Comparison of ENCODE assay signal across 14 mouse cellular contexts in genomic region chr7:29123531-29124358, GRCm38 (mm10). TPM values are rescaled to one million over a fixed set of nuclear protein-coding genes. Genes with fewer than 3 reads are reported as not detected.
DNase-seq lines count a peak whose midpoint lies in the region; ATAC-seq and TF ChIP-seq lines count a peak whose summit lies in the region.
"Had no signal": no experiment of that assay in that cellular context is flagged by ENCODE, and none has a peak within 500 bp of the region (broad histone marks: within the 10 kb centered on the region; RNA-seq: fewer than 3 reads in every experiment).

No protein-coding gene starts in this region.

- no peak overlapping the region; the same call in 1 of the 2 replicates for H3K4me2 ChIP-seq in lung, embryonic 14.5 days
- H3K4me2 ChIP-seq in embryonic facial prominence, embryonic 14.5 days (ENCODE audit: low read depth, low read length), result peak overlapping the region; percentile 90
- H3K4me2 ChIP-seq in intestine, embryonic 16.5 days (ENCODE audit: low read depth, low read length), result peak overlapping the region; percentile 95; the same call in 1 of the 2 replicates
- H3K4me2 ChIP-seq in stomach, embryonic 14.5 days (replicated peaks; ENCODE audit: low read depth, low read length), result peak overlapping the region; percentile 78; the same call in 1 of the 2 replicates

- TF ChIP-seq CTCF in lung, embryonic 14.5 days (IDR thresholded peaks at IDR 0.05; ENCODE audit: low read depth), result no peak
- TF ChIP-seq CTCF in lung, adult 2 months (IDR thresholded peaks at IDR 0.05; ENCODE audit: insufficient read depth, low read length), result no peak

- no peak overlapping the region for H3K9ac ChIP-seq in lung, embryonic 14.5 days
- no peak overlapping the region for H3K9ac ChIP-seq in embryonic facial prominence, embryonic 14.5 days (ENCODE audit: low read depth, low read length)
- no peak overlapping the region for H3K9ac ChIP-seq in intestine, embryonic 16.5 days (ENCODE audit: low read depth, low read length)
- H3K9ac ChIP-seq in stomach, embryonic 14.5 days (replicated peaks; ENCODE audit: low read depth, low read length), result no peak overlapping the region

- TF ChIP-seq POLR2A in lung, adult 2 months (IDR thresholded peaks at IDR 0.05; ENCODE audit: borderline replicate concordance, extremely low read depth, low read depth, low read length), result no peak

- no peaks in the 10 kb centered on the region for H3K4me1 ChIP-seq in lung, embryonic 14.5 days (ENCODE audit: insufficient read depth)
- H3K4me1 ChIP-seq in lung, adult 2 months (ENCODE audit: control insufficient read depth, insufficient read depth, low read length), result no peaks in the 10 kb centered on the region
- H3K4me1 ChIP-seq in embryonic facial prominence, embryonic 14.5 days (ENCODE audit: control insufficient read depth, insufficient read depth, low read length), result 0 out of 2 replicates have a peak, but pooled peaks cover 12% of the 10 kb centered on the region
- H3K4me1 ChIP-seq in intestine, embryonic 16.5 days (ENCODE audit: control insufficient read depth, insufficient read depth, low read length), result peaks cover 20% of the 10 kb centered on the region
- H3K4me1 ChIP-seq in stomach, embryonic 14.5 days (ENCODE audit: control insufficient read depth, insufficient read depth, low read length), result peaks cover 16% of the 10 kb centered on the region; the same call in 1 of the 2 replicates

- 44% methylated on average over 5 of the region's 5 CpGs for WGBS in lung, embryonic 14.5 days
- WGBS in lung, adult 2 months, result 45% methylated on average over 5 of the region's 5 CpGs
- 38% methylated on average over 5 of the region's 5 CpGs for WGBS in embryonic facial prominence, embryonic 14.5 days
- 43% methylated on average over 5 of the region's 5 CpGs for WGBS in intestine, embryonic 16.5 days
- WGBS in stomach, embryonic 14.5 days, result 47% methylated on average over 5 of the region's 5 CpGs

- no peaks in the 10 kb centered on the region for H3K27me3 ChIP-seq in lung, embryonic 14.5 days (ENCODE audit: insufficient read depth, low read length)
- no peaks in the 10 kb centered on the region for H3K27me3 ChIP-seq in embryonic facial prominence, embryonic 14.5 days (replicated peaks; ENCODE audit: control insufficient read depth, insufficient read depth, low read length)
- H3K27me3 ChIP-seq in intestine, embryonic 16.5 days (replicated peaks; ENCODE audit: control insufficient read depth, insufficient read depth, low read length), result no peaks in the 10 kb centered on the region
- no peaks in the 10 kb centered on the region for H3K27me3 ChIP-seq in stomach, embryonic 14.5 days (ENCODE audit: control insufficient read depth, insufficient read depth, low read length)
- H3K27me3 ChIP-seq: forebrain, embryonic 15.5 days had no signal

- DNase-seq in lung, embryonic 14.5 days, result no peak
- DNase-seq in lung, adult 2 months, result no peak
- DNase-seq in embryonic facial prominence, embryonic 14.5 days (ENCODE audit: low spot score), result peak; percentile 82
- no peak for DNase-seq in cerebellum, adult 9-10 months
- DNase-seq in layer of hippocampus, adult 11-12 months (ENCODE audit: low spot score), result no peak
- DNase-seq: adrenal gland, postnatal 36 days; cerebellum, adult 8-10 months; heart, postnatal 10 days; kidney, postnatal 10 days; liver, embryonic 13.5 days had no signal

- peak; percentile 29; the same call in 1 of the 2 replicates for ATAC-seq in lung, embryonic 14.5 days (ENCODE audit: insufficient read depth)
- ATAC-seq in embryonic facial prominence, embryonic 14.5 days (ENCODE audit: low read depth), result peak; percentile 88
- ATAC-seq in intestine, embryonic 16.5 days, result peak; percentile 41
- ATAC-seq in stomach, embryonic 14.5 days (ENCODE audit: insufficient number of reproducible peaks, insufficient read depth, low FRiP score, low read depth), result no peak
- ATAC-seq: forebrain, embryonic 15.5 days had no signal

- H3K36me3 ChIP-seq in lung, embryonic 14.5 days (ENCODE audit: insufficient read depth), result no peaks in the 10 kb centered on the region
- no peaks in the 10 kb centered on the region for H3K36me3 ChIP-seq in embryonic facial prominence, embryonic 14.5 days (ENCODE audit: control insufficient read depth, insufficient read depth, low read length)
- H3K36me3 ChIP-seq in intestine, embryonic 16.5 days (ENCODE audit: control insufficient read depth, insufficient read depth, low read length), result no peaks in the 10 kb centered on the region
- H3K36me3 ChIP-seq in stomach, embryonic 14.5 days (ENCODE audit: control insufficient read depth, insufficient read depth, low read length), result no peaks in the 10 kb centered on the region
- H3K36me3 ChIP-seq: forebrain, embryonic 15.5 days; liver, embryonic 13.5 days; midbrain, embryonic 12.5 days had no signal

- H3K27ac ChIP-seq in lung, embryonic 14.5 days (ENCODE audit: low read depth), result no peak overlapping the region
- no peak overlapping the region for H3K27ac ChIP-seq in embryonic facial prominence, embryonic 14.5 days (replicated peaks; ENCODE audit: low read depth, low read length)
- no peak overlapping the region for H3K27ac ChIP-seq in intestine, embryonic 16.5 days (ENCODE audit: low read length)
- no peak overlapping the region for H3K27ac ChIP-seq in stomach, embryonic 14.5 days (ENCODE audit: low read length)
- H3K27ac ChIP-seq: forebrain, embryonic 15.5 days; liver, embryonic 13.5 days; midbrain, embryonic 12.5 days had no signal

- H3K4me3 ChIP-seq in lung, embryonic 14.5 days (ENCODE audit: low read depth, low read length), result no peak overlapping the region
- H3K4me3 ChIP-seq in lung, adult 2 months (replicated peaks; ENCODE audit: extremely low read depth, low read depth, low read length), result no peak overlapping the region
- peak overlapping the region; percentile 47; the same call in 1 of the 2 replicates for H3K4me3 ChIP-seq in embryonic facial prominence, embryonic 14.5 days (ENCODE audit: low read depth, low read length)
- 0 out of 2 replicates have a peak overlapping the region, but pooled peaks have one; percentile 53 for H3K4me3 ChIP-seq in intestine, embryonic 16.5 days (ENCODE audit: low read length)
- H3K4me3 ChIP-seq in stomach, embryonic 14.5 days (ENCODE audit: low read depth, low read length), result no peak overlapping the region

- no peaks in the 10 kb centered on the region for H3K9me3 ChIP-seq in lung, embryonic 14.5 days (ENCODE audit: low read depth, low read length)
- H3K9me3 ChIP-seq in embryonic facial prominence, embryonic 14.5 days (ENCODE audit: control insufficient read depth, low read length), result no peaks in the 10 kb centered on the region
- H3K9me3 ChIP-seq in intestine, embryonic 16.5 days (ENCODE audit: control insufficient read depth, low read length), result no peaks in the 10 kb centered on the region
- H3K9me3 ChIP-seq in stomach, embryonic 14.5 days (ENCODE audit: control insufficient read depth, low read depth, low read length), result no peaks in the 10 kb centered on the region
- H3K9me3 ChIP-seq: forebrain, embryonic 15.5 days; liver, embryonic 13.5 days; midbrain, embryonic 12.5 days had no signal

RNA-seq across cellular contexts. Expression of gene Ryr1, which starts 1.2 kb away (rescaled TPM):
- 0.22 and 0.45 TPM in 2 replicates for polyA plus RNA-seq in lung, embryonic 14.5 days (2014; fragmentation: Nextera tagmentation; extraction: Ambion mirVana)
- polyA plus RNA-seq in lung, adult 2 months (2012; rRNA removed), result 0.10 and 10.9 TPM in 2 replicates
- polyA plus RNA-seq in embryonic facial prominence, embryonic 14.5 days (2014; fragmentation: Nextera tagmentation; extraction: Ambion mirVana), result 10.6 and 11.5 TPM in 2 replicates
- 0.66 and 0.82 TPM in 2 replicates for polyA plus RNA-seq in intestine, embryonic 16.5 days (2015; fragmentation: Nextera tagmentation; extraction: Ambion mirVana)
- 0.30 and 0.78 TPM in 2 replicates for polyA plus RNA-seq in stomach, embryonic 14.5 days (2014; fragmentation: Nextera tagmentation; extraction: Ambion mirVana)

RNA-seq across cellular contexts. Expression of gene Rasgrp4, which starts 10.9 kb away (rescaled TPM):
- 0.95 and 1.0 TPM in 2 replicates for polyA plus RNA-seq in lung, embryonic 14.5 days (2014; fragmentation: Nextera tagmentation; extraction: Ambion mirVana)
- polyA plus RNA-seq in lung, adult 2 months (2012; rRNA removed), result 15.0 and 19.7 TPM in 2 replicates
- 0.54 and 0.78 TPM in 2 replicates for polyA plus RNA-seq in embryonic facial prominence, embryonic 14.5 days (2014; fragmentation: Nextera tagmentation; extraction: Ambion mirVana)
- polyA plus RNA-seq in intestine, embryonic 16.5 days (2015; fragmentation: Nextera tagmentation; extraction: Ambion mirVana), result 0.43 and 0.59 TPM in 2 replicates
- 0.51 and 0.73 TPM in 2 replicates for polyA plus RNA-seq in stomach, embryonic 14.5 days (2014; fragmentation: Nextera tagmentation; extraction: Ambion mirVana)

RNA-seq across cellular contexts. Expression of gene Fam98c, which starts 32.3 kb away (rescaled TPM):
- polyA plus RNA-seq in lung, embryonic 14.5 days (2014; fragmentation: Nextera tagmentation; extraction: Ambion mirVana), result 10.7 and 16.3 TPM in 2 replicates
- 46.0 and 47.7 TPM in 2 replicates for polyA plus RNA-seq in lung, adult 2 months (2012; rRNA removed)
- polyA plus RNA-seq in embryonic facial prominence, embryonic 14.5 days (2014; fragmentation: Nextera tagmentation; extraction: Ambion mirVana), result 15.4 and 16.5 TPM in 2 replicates
- polyA plus RNA-seq in intestine, embryonic 16.5 days (2015; fragmentation: Nextera tagmentation; extraction: Ambion mirVana), result 52.5 and 56.8 TPM in 2 replicates
- 17.7 and 17.8 TPM in 2 replicates for polyA plus RNA-seq in stomach, embryonic 14.5 days (2014; fragmentation: Nextera tagmentation; extraction: Ambion mirVana)

RNA-seq across cellular contexts. Expression of gene Ggn, which starts 46.3 kb away (rescaled TPM):
- 0.17 and 0.28 TPM in 2 replicates for polyA plus RNA-seq in lung, embryonic 14.5 days (2014; fragmentation: Nextera tagmentation; extraction: Ambion mirVana)
- 1.5 and 1.9 TPM in 2 replicates for polyA plus RNA-seq in lung, adult 2 months (2012; rRNA removed)
- 0.51 and 0.72 TPM in 2 replicates for polyA plus RNA-seq in embryonic facial prominence, embryonic 14.5 days (2014; fragmentation: Nextera tagmentation; extraction: Ambion mirVana)
- polyA plus RNA-seq in intestine, embryonic 16.5 days (2015; fragmentation: Nextera tagmentation; extraction: Ambion mirVana), result 0.48 and 0.82 TPM in 2 replicates
- polyA plus RNA-seq in stomach, embryonic 14.5 days (2014; fragmentation: Nextera tagmentation; extraction: Ambion mirVana), result 0.38 and 0.49 TPM in 2 replicates

RNA-seq across cellular contexts. Expression of gene Spred3, which starts 46.5 kb away (rescaled TPM):
- 1.7 and 2.5 TPM in 2 replicates for polyA plus RNA-seq in lung, embryonic 14.5 days (2014; fragmentation: Nextera tagmentation; extraction: Ambion mirVana)
- 3.9 and 5.8 TPM in 2 replicates for polyA plus RNA-seq in lung, adult 2 months (2012; rRNA removed)
- polyA plus RNA-seq in embryonic facial prominence, embryonic 14.5 days (2014; fragmentation: Nextera tagmentation; extraction: Ambion mirVana), result 3.0 and 3.6 TPM in 2 replicates
- polyA plus RNA-seq in intestine, embryonic 16.5 days (2015; fragmentation: Nextera tagmentation; extraction: Ambion mirVana), result 1.1 and 1.7 TPM in 2 replicates
- polyA plus RNA-seq in stomach, embryonic 14.5 days (2014; fragmentation: Nextera tagmentation; extraction: Ambion mirVana), result 5.9 TPM in 2 replicates

Comparison
In these comparisons a context has a peak if more than half of its experiments do, and no peak if none do; other contexts are left out.
1. H3K4me3 ChIP-seq: peak in embryonic facial prominence, embryonic 14.5 days (single experiment) and intestine, embryonic 16.5 days (single experiment); none in lung, embryonic 14.5 days (single experiment), lung, adult 2 months (single experiment) and stomach, embryonic 14.5 days (single experiment).